Mouse (Mus musculus) heart, postnatal 14 days (tissue): ENCODE measurements around the gene Arhgap25. TPM values are rescaled to one million over a fixed set of nuclear protein-coding genes. Genes with fewer than 3 reads are reported as not detected.
"Not testable (repeated sequence)": the region's sequence is repeated elsewhere in the genome, so short reads cannot be mapped to it uniquely, and the experiment has no call there.

Experiments
- DNase-seq, 2 experiments: peaks; one replicate each; pipeline ENCODE4 v3.0.0; 2021 to 2022
- intact Hi-C: fragments of 180-260 bp; cut with DNase I; formaldehyde crosslinking; loops from one replicate; pipeline ENCODE4 v1.15.1; 2025
- total RNA-seq, 2 experiments: library from RNA; stranded (reverse); gene quantifications; 2 replicates each; pipeline ENCODE4 v1.2.3; 2021

The Arhgap25 gene
- total RNA-seq, 2 experiments from 2014 or later: 5.1 to 5.8 TPM

- DNase-seq: no peak
- intact Hi-C loops: no loop called here
These were observed 4.6 kb upstream of the Arhgap25 start for GRCm38 (mm10) chr6:87537678-87538077.

- intact Hi-C loops: no loop called here
- DNase-seq: no peak
These were observed 3.2 kb upstream of the Arhgap25 start for GRCm38 (mm10) chr6:87536270-87536669.

- no peak for DNase-seq
- intact Hi-C loops: no loop called here
These were observed 2.6 kb upstream of the Arhgap25 start for GRCm38 (mm10) chr6:87535651-87536050.

GRCm38 (mm10) chr6:87534855-87535575 is 2.0 kb upstream of the Arhgap25 start:
- intact Hi-C loops: no loop called here
- no peak for DNase-seq

GRCm38 (mm10) chr6:87531456-87532015 is 1.5 kb downstream of the Arhgap25 start:
- DNase-seq: no peak

GRCm38 (mm10) chr6:87530386-87530785 is 2.7 kb downstream of the Arhgap25 start:
- intact Hi-C loops: no loop called here
- no peak for DNase-seq

More at GRCm38 (mm10) chr6:87531456-87532015, 1.5 kb downstream of the Arhgap25 start:
- intact Hi-C loops: no loop called here

- DNase-seq: no peak
- intact Hi-C loops: loop anchor here (10.0 kb wide), 1 partner anchor 433 kb away; no protein-coding TSS in a partner anchor
These were observed 5.1 kb downstream of the Arhgap25 start for GRCm38 (mm10) chr6:87527846-87528557.

- intact Hi-C loops: loop anchor here (10.0 kb wide), 1 partner anchor 433 kb away; no protein-coding TSS in a partner anchor
- DNase-seq: no peak
These were observed 5.7 kb downstream of the Arhgap25 start for GRCm38 (mm10) chr6:87527366-87527765.

GRCm38 (mm10) chr6:87525126-87525525 is 7.9 kb downstream of the Arhgap25 start:
- no peak for DNase-seq
- intact Hi-C loops: loop anchor here (10.0 kb wide), 1 partner anchor 430 kb away; no protein-coding TSS in a partner anchor

GRCm38 (mm10) chr6:87524281-87524680 is 8.8 kb downstream of the Arhgap25 start:
- intact Hi-C loops: loop anchor here (5.0 to 10.0 kb wide), 2 partner anchors 127 to 429 kb away; no protein-coding TSS in a partner anchor
- DNase-seq: no peak

GRCm38 (mm10) chr6:87523736-87524135 is 9.3 kb downstream of the Arhgap25 start:
- DNase-seq: no peak
- intact Hi-C loops: loop anchor here (5.0 to 10.0 kb wide), 2 partner anchors 126 to 429 kb away; no protein-coding TSS in a partner anchor

- intact Hi-C loops: loop anchor here (5.0 to 10.0 kb wide), 2 partner anchors 126 to 428 kb away; no protein-coding TSS in a partner anchor
- DNase-seq: no peak
These were observed 10.0 kb downstream of the Arhgap25 start for GRCm38 (mm10) chr6:87523085-87523484.

GRCm38 (mm10) chr6:87522236-87522635 is 10.8 kb downstream of the Arhgap25 start:
- DNase-seq: peak; percentile 46 to 67
- intact Hi-C loops: loop anchor here (5.0 to 10.0 kb wide), 2 partner anchors 125 to 427 kb away; no protein-coding TSS in a partner anchor

GRCm38 (mm10) chr6:87521705-87522104 is 11.4 kb downstream of the Arhgap25 start:
- DNase-seq: not testable (repeated sequence)
- intact Hi-C loops: loop anchor here (5.0 to 10.0 kb wide), 2 partner anchors 124 to 427 kb away; no protein-coding TSS in a partner anchor

GRCm38 (mm10) chr6:87520572-87520971 is 12.5 kb downstream of the Arhgap25 start:
- intact Hi-C loops: loop anchor here (5.0 to 10.0 kb wide), 2 partner anchors 123 to 426 kb away; no protein-coding TSS in a partner anchor
- DNase-seq: no peak

- DNase-seq: no peak
- intact Hi-C loops: loop anchor here (5.0 to 10.0 kb wide), 2 partner anchors 123 to 425 kb away; no protein-coding TSS in a partner anchor
These were observed 13.2 kb downstream of the Arhgap25 start for GRCm38 (mm10) chr6:87519809-87520208.

- intact Hi-C loops: no loop called here
- DNase-seq: no peak
These were observed 14.4 kb downstream of the Arhgap25 start for GRCm38 (mm10) chr6:87518622-87519021.

GRCm38 (mm10) chr6:87517753-87518409 is 15.2 kb downstream of the Arhgap25 start:
- intact Hi-C loops: no loop called here

GRCm38 (mm10) chr6:87514321-87514720 is 18.7 kb downstream of the Arhgap25 start:
- no peak for DNase-seq
- intact Hi-C loops: no loop called here

More at GRCm38 (mm10) chr6:87517753-87518409, 15.2 kb downstream of the Arhgap25 start:
- no peak for DNase-seq
